Mouse (Mus musculus) heart, adult 2 months (tissue): Measurements from ENCODE around the gene Slc44a1.

Experiments used
- CTCF ChIP-seq: fragments of 200-600 bp; IDR thresholded peaks from 2 replicates; pipeline ENCODE4 v1.8.1; 2022; ENCODE audit warnings: antibody characterized with exemption, mild to moderate bottlenecking, moderate library complexity
- POLR2A ChIP-seq: fragments of 200-500 bp; IDR thresholded peaks from 2 replicates; pipeline ENCODE4 v1.6.1; 2011; ENCODE audit warnings: mild to moderate bottlenecking, low read depth, low read length, control low read depth; ENCODE audit not compliant: insufficient read depth

GRCm38 (mm10) chr4:53438836-53439480 is 1.3 kb upstream of the Slc44a1 start:
- TF ChIP-seq POLR2A, result no peak
- TF ChIP-seq CTCF, result no peak
